Mouse (Mus musculus) liver, postnatal 0 days (tissue): ENCODE results near the gene Rap1b. TPM values are rescaled to one million over a fixed set of nuclear protein-coding genes. Genes with fewer than 3 reads are reported as not detected.

Experiments used
- ATAC-seq: fragments of 200-750 bp; cut with Nextera tagmentation; 2 replicates; pipeline ENCODE4 v1.8.0; 2017; ENCODE audit warnings: mild to moderate bottlenecking, moderate library complexity
- DNase-seq: peaks from one replicate; pipeline ENCODE4 v3.0.0-alpha.2; 2016
- H3K27ac ChIP-seq: fragments of 300-500 bp; sonication (generic); 2 replicates; pipeline ENCODE4 v1.5.1; 2014; ENCODE audit warnings: antibody characterized with exemption, moderate library complexity, mild to moderate bottlenecking, low read depth
- H3K27me3 ChIP-seq: fragments of 300-500 bp; sonication (generic); 2 replicates; pipeline ENCODE4 v1.6.1; 2014; ENCODE audit warnings: low read length, control low read depth, mixed read lengths; ENCODE audit not compliant: insufficient read depth
- H3K36me3 ChIP-seq: fragments of 300-500 bp; sonication (generic); replicated peaks from 2 replicates; pipeline ENCODE4 v1.6.1; 2014; ENCODE audit warnings: mild to moderate bottlenecking, control low read depth, low read length, moderate library complexity, mixed read lengths; ENCODE audit not compliant: insufficient read depth
- H3K4me1 ChIP-seq: fragments of 300-500 bp; sonication (generic); 2 replicates; pipeline ENCODE4 v1.6.1; 2014; ENCODE audit warnings: antibody characterized with exemption, mild to moderate bottlenecking, control low read depth; ENCODE audit not compliant: insufficient read depth
- H3K4me2 ChIP-seq: fragments of 300-500 bp; sonication (generic); 2 replicates; pipeline ENCODE4 v1.6.1; 2014; ENCODE audit warnings: low read depth, mild to moderate bottlenecking, low read length, moderate library complexity, mixed read lengths
- H3K4me3 ChIP-seq: fragments of 300-500 bp; sonication (generic); 2 replicates; pipeline ENCODE4 v1.5.1; 2014; ENCODE audit warnings: low read depth, low read length
- H3K9ac ChIP-seq: fragments of 300-500 bp; sonication (generic); replicated peaks from 2 replicates; pipeline ENCODE4 v1.6.1; 2014; ENCODE audit warnings: mild to moderate bottlenecking, moderate library complexity
- H3K9me3 ChIP-seq: fragments of 300-500 bp; sonication (generic); 2 replicates; pipeline ENCODE4 v1.6.1; 2016; ENCODE audit warnings: mild to moderate bottlenecking, control low read depth, low read length, mixed read lengths
- CTCF ChIP-seq: sonication (generic); IDR thresholded peaks from 2 replicates; pipeline ENCODE4 v1.5.1; 2016; ENCODE audit warnings: antibody characterized with exemption, low read depth
- EP300 ChIP-seq: IDR thresholded peaks from 2 replicates; pipeline ENCODE4 v1.6.1; 2016; ENCODE audit warnings: antibody characterized with exemption, low read depth, mild to moderate bottlenecking
- WGBS: fragments of 180-500 bp; shearing (Covaris S2); extraction: QIAGEN DNeasy Blood & Tissue Kit; methylation state at CpG from one replicate; pipeline ENCODE4 v1.1.7; 2014; ENCODE audit not compliant: insufficient replicate concordance; 5-methylcytosine and 5-hydroxymethylcytosine counted together
- polyA plus RNA-seq: library from polyadenylated mRNA; unstranded; fragments of >200 nt; fragmentation: Nextera tagmentation; extraction: Ambion mirVana; gene quantifications from 2 replicates; pipeline ENCODE4 v1.2.1, GENCODE M21; 2015

Gene Rap1b
- polyA plus RNA-seq, 1 experiment from 2014 or later = 105 TPM

DNA sequence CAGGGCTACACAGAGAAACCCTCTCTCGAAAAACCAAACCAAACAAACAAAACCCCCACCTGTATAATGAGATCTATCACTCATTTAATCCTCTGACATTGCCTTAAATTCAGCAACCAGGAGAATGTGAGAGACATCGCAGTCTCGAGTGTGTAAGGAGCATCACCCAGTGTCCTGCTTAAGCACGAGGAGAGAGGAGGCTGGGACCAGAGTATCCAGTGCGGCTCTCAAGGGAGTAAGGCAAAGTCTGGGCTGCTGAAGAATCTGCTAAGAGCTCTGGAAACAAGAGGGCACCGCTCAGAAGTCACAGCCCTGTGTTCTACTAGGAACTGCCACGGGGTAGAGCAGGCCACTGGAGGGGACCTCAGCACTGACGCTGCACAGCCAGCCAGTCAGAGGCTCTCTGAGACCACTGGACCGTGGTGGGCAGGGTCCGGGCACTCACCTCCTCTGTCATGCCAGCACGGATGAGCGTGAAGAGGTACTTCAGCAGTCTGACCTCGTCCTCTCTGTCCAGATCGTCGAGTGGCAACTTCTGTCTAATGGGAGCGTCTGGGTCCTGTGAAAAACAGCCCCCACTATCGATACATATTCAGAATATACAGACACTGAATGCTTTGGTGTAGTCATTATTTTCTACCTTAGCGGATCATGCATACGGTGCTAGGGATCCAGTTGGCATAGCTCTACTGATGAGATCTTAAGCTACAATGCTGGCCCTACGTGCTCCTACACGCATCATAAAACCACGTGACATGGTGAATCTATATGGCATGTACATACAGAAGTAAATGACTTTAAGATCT lies 71.6 kb downstream of the Rap1b start:
- H3K9ac ChIP-seq = no peak overlapping the region
- H3K4me2 ChIP-seq = no peak overlapping the region
- no peaks in the 10 kb centered on the region for H3K27me3 ChIP-seq
- no peaks in the 10 kb centered on the region for H3K9me3 ChIP-seq
- no peaks in the 10 kb centered on the region for H3K4me1 ChIP-seq
- TF ChIP-seq CTCF (no peak), EP300 (no peak)
- WGBS = 90% methylated on average over 22 of the region's 22 CpGs
- no peak for ATAC-seq
- peaks cover 86% of the 10 kb centered on the region for H3K36me3 ChIP-seq
- no peak overlapping the region for H3K27ac ChIP-seq
- no peak overlapping the region for H3K4me3 ChIP-seq
- DNase-seq = no peak

DNA sequence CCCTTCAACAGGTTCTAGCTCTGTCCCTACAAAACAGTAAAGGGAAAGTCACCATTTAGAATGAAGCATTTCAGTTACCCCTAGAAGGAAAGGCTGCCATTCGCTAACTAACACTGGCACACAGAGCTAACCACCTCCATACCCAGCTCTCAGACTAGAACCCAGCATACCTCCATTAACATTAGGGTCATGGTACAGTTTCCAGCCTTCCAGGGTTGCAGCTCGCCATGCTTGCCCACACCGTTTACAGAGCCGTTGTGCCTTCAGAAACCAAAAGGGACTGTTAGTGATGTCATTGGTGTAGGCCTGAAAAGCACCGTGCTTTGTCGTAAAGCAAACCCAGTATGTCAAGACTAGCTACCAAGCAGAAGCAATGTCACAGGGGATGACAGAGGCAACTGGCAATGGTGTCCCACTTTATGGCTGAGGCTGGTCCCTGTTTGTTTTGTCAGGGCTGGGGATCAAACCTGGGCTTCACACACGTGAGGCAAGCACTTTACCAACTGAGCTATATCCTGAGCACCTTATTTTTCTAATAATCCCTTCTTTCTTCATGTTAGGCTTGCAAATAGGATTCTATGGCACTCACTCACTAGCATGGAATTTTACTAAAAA lies 72.6 kb downstream of the Rap1b start:
- Histone ChIP-seq H3K27me3 (no peaks in the 10 kb centered on the region), H3K4me3 (no peak overlapping the region), H3K4me2 (no peak overlapping the region), H3K9ac (no peak overlapping the region), H3K4me1 (no peaks in the 10 kb centered on the region), H3K27ac (no peak overlapping the region), H3K9me3 (no peaks in the 10 kb centered on the region), H3K36me3 (peaks cover 79% of the 10 kb centered on the region)
- ATAC-seq (no peak), DNase-seq (no peak)
- 88% methylated on average over 7 of the region's 7 CpGs for WGBS
- no peak for TF ChIP-seq EP300
- no peak for TF ChIP-seq CTCF

DNA sequence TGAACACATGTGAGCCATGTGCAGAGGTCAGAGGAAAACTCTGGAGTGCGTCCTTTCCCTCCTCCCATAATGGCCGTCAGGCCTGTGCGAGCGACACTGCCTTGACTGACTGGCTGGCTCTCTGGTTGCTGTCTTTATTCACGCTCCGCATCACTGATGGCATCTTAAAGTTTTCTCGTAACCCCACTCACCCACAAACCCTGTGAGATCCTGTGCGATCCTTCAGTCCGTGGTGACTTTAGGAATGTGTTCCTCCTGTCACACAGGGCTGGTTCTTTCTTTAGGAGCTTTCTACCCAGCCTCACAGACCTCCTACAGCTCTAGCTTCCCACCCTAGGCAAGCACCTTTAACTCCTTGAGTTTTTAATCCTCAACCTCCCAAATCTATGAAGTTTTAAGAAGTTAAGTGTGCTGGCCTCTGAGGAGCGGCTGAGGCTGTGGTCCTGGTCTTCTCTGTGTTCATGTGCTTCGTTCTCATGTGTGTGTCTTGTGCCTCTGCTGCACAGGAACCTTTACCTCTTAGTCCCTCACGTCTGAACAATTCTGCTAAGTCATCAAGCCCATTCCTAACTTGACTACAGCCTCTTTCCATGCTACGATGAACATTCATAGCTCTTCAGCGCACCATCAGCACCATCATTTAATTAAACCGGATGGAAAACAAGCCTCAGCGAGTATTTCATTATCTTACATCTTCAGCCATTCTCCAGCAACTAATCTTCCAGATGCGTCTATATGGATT lies 73.3 kb downstream of the Rap1b start:
- Histone ChIP-seq H3K4me2 (no peak overlapping the region), H3K9me3 (no peaks in the 10 kb centered on the region), H3K27me3 (no peaks in the 10 kb centered on the region), H3K9ac (no peak overlapping the region), H3K4me3 (no peak overlapping the region), H3K27ac (no peak overlapping the region), H3K4me1 (no peaks in the 10 kb centered on the region), H3K36me3 (peaks cover 78% of the 10 kb centered on the region)
- ATAC-seq (no peak), DNase-seq (no peak)
- WGBS = 92% methylated on average over 17 of the region's 17 CpGs
- TF ChIP-seq CTCF = no peak
- no peak for TF ChIP-seq EP300

DNA sequence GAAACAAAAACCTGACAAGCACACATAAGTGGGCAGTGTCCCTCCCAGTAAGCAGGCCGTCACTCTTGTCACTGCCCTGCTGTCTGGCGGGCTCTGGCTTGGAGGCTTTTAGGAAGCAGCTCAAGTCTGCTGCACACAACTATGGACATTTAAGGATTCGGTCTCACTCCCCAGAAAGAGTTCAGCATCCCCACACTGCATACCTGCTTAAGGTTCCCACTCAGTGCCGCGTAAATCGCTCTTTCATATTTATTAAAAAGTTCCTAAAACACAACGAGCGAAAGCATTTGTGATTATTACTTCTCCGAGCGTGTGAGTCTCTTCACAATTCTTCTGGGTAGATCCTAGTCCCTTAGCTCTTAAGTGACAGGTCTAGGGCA lies 74.7 kb downstream of the Rap1b start:
- H3K4me1 ChIP-seq = no peaks in the 10 kb centered on the region
- H3K9me3 ChIP-seq = no peaks in the 10 kb centered on the region
- no peak overlapping the region for H3K4me3 ChIP-seq
- no peak for DNase-seq
- ATAC-seq = no peak
- no peak overlapping the region for H3K27ac ChIP-seq
- H3K4me2 ChIP-seq = no peak overlapping the region
- H3K9ac ChIP-seq = no peak overlapping the region
- no peaks in the 10 kb centered on the region for H3K27me3 ChIP-seq
- WGBS = 92% methylated on average over 10 of the region's 10 CpGs
- peaks cover 73% of the 10 kb centered on the region for H3K36me3 ChIP-seq
- TF ChIP-seq EP300 (no peak), CTCF (no peak)

DNA sequence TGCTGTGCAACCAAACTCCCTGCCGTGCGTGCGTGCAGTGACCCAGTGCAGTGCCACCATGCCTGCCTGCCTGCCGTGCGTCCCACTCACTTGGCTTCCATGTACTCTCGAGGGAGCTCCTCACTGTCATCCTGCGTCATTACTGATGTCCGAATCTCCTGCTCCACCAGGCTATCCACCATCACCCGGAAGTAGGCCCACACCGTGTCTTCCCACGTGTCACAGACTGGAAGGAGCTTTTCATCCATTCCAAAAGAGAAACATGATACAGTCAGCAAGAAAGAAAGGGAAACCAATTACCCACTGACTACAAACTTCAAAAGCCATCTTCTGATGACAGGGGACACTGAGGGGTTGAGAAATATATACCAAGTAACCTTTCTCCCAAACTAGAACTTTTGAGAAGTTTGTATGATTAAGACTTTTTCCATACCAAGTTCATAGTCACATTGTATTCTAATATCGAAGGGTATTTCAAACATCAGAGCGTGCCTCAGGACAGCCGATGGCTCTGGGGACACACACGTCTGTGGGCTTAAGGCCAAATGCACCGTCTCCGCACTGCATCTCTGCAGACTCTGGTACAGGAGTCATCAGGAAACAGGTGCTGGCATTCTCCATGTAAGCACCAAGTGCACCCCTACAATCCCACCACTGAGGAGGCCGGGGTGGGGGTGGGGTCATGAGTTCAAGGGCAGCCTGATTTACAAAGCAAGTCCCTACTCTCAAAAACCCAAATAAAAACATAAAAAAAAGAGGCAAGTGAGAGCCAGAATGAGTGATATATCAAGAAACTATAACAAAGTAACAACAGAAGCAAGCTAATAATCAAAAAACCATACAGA lies 75.3 kb downstream of the Rap1b start:
- Histone ChIP-seq H3K27ac (no peak overlapping the region), H3K36me3 (peaks cover 74% of the 10 kb centered on the region), H3K27me3 (no peaks in the 10 kb centered on the region), H3K9ac (no peak overlapping the region), H3K4me2 (no peak overlapping the region), H3K4me1 (no peaks in the 10 kb centered on the region), H3K9me3 (no peaks in the 10 kb centered on the region), H3K4me3 (no peak overlapping the region)
- WGBS = 87% methylated on average over 18 of the region's 18 CpGs
- DNase-seq (no peak), ATAC-seq (no peak)
- TF ChIP-seq CTCF = no peak
- no peak for TF ChIP-seq EP300
